Comparison of ENCODE assay signal across 26 mouse cellular contexts in the genomic region with DNA sequence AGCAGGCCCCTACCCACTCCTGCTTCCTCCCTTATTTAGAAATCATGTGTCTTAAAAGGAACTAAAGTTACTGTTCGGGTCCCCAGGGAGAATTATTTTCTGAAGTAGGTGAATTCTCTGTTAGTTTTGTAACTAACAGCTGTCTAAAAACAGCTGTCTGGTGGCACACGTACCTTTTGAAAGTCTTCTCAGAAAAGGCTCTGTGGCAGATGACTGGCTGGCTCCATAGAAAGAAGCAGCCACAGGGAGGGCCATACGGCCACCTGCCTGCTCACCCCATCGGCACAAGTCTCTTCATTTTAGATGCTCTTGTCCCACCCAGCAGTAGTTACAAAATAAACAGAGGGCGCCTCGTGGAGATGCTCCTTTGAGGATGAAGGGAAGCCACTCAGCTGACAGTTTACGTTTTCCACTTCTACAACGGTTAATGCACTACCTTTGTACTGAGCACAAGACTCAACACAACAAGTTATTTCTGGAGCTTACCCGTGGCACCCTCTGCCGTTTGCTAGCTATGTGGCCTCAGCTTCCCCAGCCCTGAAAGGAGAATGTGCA. TPM values are rescaled to one million over a fixed set of nuclear protein-coding genes. Genes with fewer than 3 reads are reported as not detected.
DNase-seq lines count a peak whose midpoint lies in the region; ATAC-seq and TF ChIP-seq lines count a peak whose summit lies in the region.
"Had no signal": no experiment of that assay in that cellular context is flagged by ENCODE, and none has a peak within 500 bp of the region (broad histone marks: within the 10 kb centered on the region; RNA-seq: fewer than 3 reads in every experiment).

No protein-coding gene starts in this region.

- no peak for TF ChIP-seq POLR2A in bone marrow, adult 2 months (IDR thresholded peaks at IDR 0.05; ENCODE audit: borderline replicate concordance, control insufficient read depth, low read depth, low read length)
- no peak for TF ChIP-seq POLR2A in small intestine, adult 2 months (IDR thresholded peaks at IDR 0.05; ENCODE audit: low read depth, low read length)
- no peak for TF ChIP-seq POLR2A in heart, adult 2 months (IDR thresholded peaks at IDR 0.05; ENCODE audit: insufficient read depth, low read depth, low read length)

- H3K9ac ChIP-seq in liver, embryonic 15.5 days, result no peak overlapping the region
- H3K9ac ChIP-seq in liver, embryonic 11.5 days (ENCODE audit: low read depth, low read length), result no peak overlapping the region
- H3K9ac ChIP-seq in heart, adult 2 months (ENCODE audit: low read depth, low read length), result no peak overlapping the region
- H3K9ac ChIP-seq: heart, embryonic 15.5 days; kidney, embryonic 15.5 days; midbrain, embryonic 12.5 days; neural tube, embryonic 15.5 days had no signal

- H3K27me3 ChIP-seq in liver, embryonic 15.5 days, result no peaks in the 10 kb centered on the region
- H3K27me3 ChIP-seq in liver, embryonic 11.5 days (replicated peaks; ENCODE audit: control insufficient read depth, insufficient read depth, low read length), result no peaks in the 10 kb centered on the region
- H3K27me3 ChIP-seq in small intestine, adult 2 months (ENCODE audit: control insufficient read depth, insufficient read depth, low read length), result no peaks in the 10 kb centered on the region
- no peaks in the 10 kb centered on the region for H3K27me3 ChIP-seq in heart, adult 2 months (ENCODE audit: control insufficient read depth, insufficient read depth, low read length)
- H3K27me3 ChIP-seq in forebrain, embryonic 10.5 days (ENCODE audit: poor library complexity, severe bottlenecking), result no peaks in the 10 kb centered on the region
- H3K27me3 ChIP-seq: midbrain, embryonic 12.5 days; neural tube, embryonic 15.5 days had no signal

- 61% methylated on average over 10 of the region's 10 CpGs for WGBS in liver, embryonic 15.5 days (ENCODE audit: insufficient replicate concordance)
- 72% methylated on average over 10 of the region's 10 CpGs for WGBS in liver, embryonic 11.5 days
- 45% methylated on average over 10 of the region's 10 CpGs for WGBS in bone marrow, adult 2 months
- WGBS in small intestine, adult 2 months, result 76% methylated on average over 10 of the region's 10 CpGs
- WGBS in heart, adult 2 months, result 74% methylated on average over 10 of the region's 10 CpGs
- 84% methylated on average over 10 of the region's 10 CpGs for WGBS in forebrain, embryonic 10.5 days

- 0 out of 2 replicates have a peak overlapping the region, but pooled peaks have one; percentile 45 for H3K27ac ChIP-seq in liver, embryonic 15.5 days (replicated peaks)
- no peak overlapping the region for H3K27ac ChIP-seq in liver, embryonic 11.5 days (ENCODE audit: low read depth, low read length)
- peak overlapping the region; percentile 72 for H3K27ac ChIP-seq in bone marrow, adult 2 months (ENCODE audit: control insufficient read depth, insufficient read depth, low read depth, low read length, poor library complexity)
- peak overlapping the region; percentile 57 for H3K27ac ChIP-seq in small intestine, adult 2 months (ENCODE audit: insufficient read depth, low read depth, low read length)
- H3K27ac ChIP-seq in heart, adult 2 months, result no peak overlapping the region; the same call in 1 of the 2 replicates
- H3K27ac ChIP-seq in forebrain, embryonic 10.5 days, result no peak overlapping the region
- H3K27ac ChIP-seq: embryonic facial prominence, embryonic 10.5 days; heart, embryonic 15.5 days; hindbrain, embryonic 10.5 days; kidney, embryonic 15.5 days; limb, embryonic 10.5 days; midbrain, embryonic 12.5 days; neural tube, embryonic 15.5 days; stomach, postnatal 0 days had no signal

- intact Hi-C loops in heart, adult 2 months (cut with DNase I), result no loop called here

- TF ChIP-seq CTCF in bone marrow, adult 2 months (IDR thresholded peaks at IDR 0.05; ENCODE audit: control insufficient read depth, insufficient read depth, low read length), result no peak
- no peak for TF ChIP-seq CTCF in small intestine, adult 2 months (IDR thresholded peaks at IDR 0.05; ENCODE audit: extremely low read depth, insufficient read length, insufficient replicate concordance, low read depth, low read length)
- TF ChIP-seq CTCF in heart, adult 2 months (IDR thresholded peaks at IDR 0.05), result no peak

- H3K79me2 ChIP-seq in heart, adult 2 months (replicated peaks; ENCODE audit: control insufficient read depth, insufficient read depth, low read length), result no peaks in the 10 kb centered on the region

- no peaks in the 10 kb centered on the region for H3K9me3 ChIP-seq in liver, embryonic 15.5 days (replicated peaks)
- H3K9me3 ChIP-seq in liver, embryonic 11.5 days (ENCODE audit: control insufficient read depth, low read length), result no peaks in the 10 kb centered on the region
- H3K9me3 ChIP-seq in forebrain, embryonic 10.5 days, result no peaks in the 10 kb centered on the region
- H3K9me3 ChIP-seq: embryonic facial prominence, embryonic 10.5 days; heart, embryonic 15.5 days; hindbrain, embryonic 10.5 days; kidney, embryonic 15.5 days; limb, embryonic 10.5 days; midbrain, embryonic 12.5 days; neural tube, embryonic 15.5 days had no signal

- H3K4me2 ChIP-seq in liver, embryonic 15.5 days, result no peak overlapping the region
- H3K4me2 ChIP-seq in liver, embryonic 11.5 days, result no peak overlapping the region
- H3K4me2 ChIP-seq: heart, embryonic 15.5 days; kidney, embryonic 15.5 days; midbrain, embryonic 12.5 days; neural tube, embryonic 15.5 days had no signal

- no peak for TF ChIP-seq EP300 in heart, adult 2 months (IDR thresholded peaks at IDR 0.05; ENCODE audit: insufficient read depth, low read depth, low read length)

- H3K4me1 ChIP-seq in liver, embryonic 15.5 days (replicated peaks), result peaks cover 12% of the 10 kb centered on the region
- H3K4me1 ChIP-seq in liver, embryonic 11.5 days (replicated peaks; ENCODE audit: control insufficient read depth, insufficient read depth, low read length), result 0 out of 2 replicates have a peak, but pooled peaks cover 3% of the 10 kb centered on the region
- H3K4me1 ChIP-seq in bone marrow, adult 2 months (ENCODE audit: control insufficient read depth, insufficient read depth, low read length), result peaks cover 5% of the 10 kb centered on the region; the same call in 1 of the 2 replicates
- peaks cover 32% of the 10 kb centered on the region for H3K4me1 ChIP-seq in small intestine, adult 2 months (ENCODE audit: control insufficient read depth, insufficient read depth, insufficient read length, low read length)
- H3K4me1 ChIP-seq in heart, adult 2 months (ENCODE audit: control insufficient read depth, insufficient read depth, low read length), result peaks cover 4% of the 10 kb centered on the region
- H3K4me1 ChIP-seq in forebrain, embryonic 10.5 days, result peaks cover 10% of the 10 kb centered on the region

- no peak for DNase-seq in liver, embryonic 11.5 days (ENCODE audit: low spot score)
- peak; percentile 60 for DNase-seq in thymus, postnatal 25 days
- DNase-seq in heart, adult 8-10 months (ENCODE audit: low spot score), result no peak
- DNase-seq in heart, adult 2 months, result no peak
- no peak for DNase-seq in forebrain, embryonic 10.5 days (ENCODE audit: extremely low spot score, low spot score)
- DNase-seq: adrenal gland, adult 2 months; cerebellum, adult 18-20 months; cerebellum, postnatal 36 days; layer of hippocampus, postnatal 36 days; lung, adult 18-20 months; lung, postnatal 4 days; retina, postnatal 1 day had no signal

- ATAC-seq in liver, embryonic 15.5 days (ENCODE audit: insufficient read depth), result no peak
- ATAC-seq in liver, embryonic 11.5 days (replicated peaks; ENCODE audit: low FRiP score), result no peak
- ATAC-seq: forebrain, embryonic 14.5 days; inflammation-experienced regulatory T-cells, adult 6 months had no signal

- no peak overlapping the region for H3K4me3 ChIP-seq in liver, embryonic 15.5 days (replicated peaks)
- no peak overlapping the region for H3K4me3 ChIP-seq in liver, embryonic 11.5 days (ENCODE audit: low read depth, low read length)
- H3K4me3 ChIP-seq in bone marrow, adult 2 months (replicated peaks; ENCODE audit: control insufficient read depth, low read depth, low read length), result no peak overlapping the region
- H3K4me3 ChIP-seq in small intestine, adult 2 months (ENCODE audit: low read depth, low read length), result peak overlapping the region; percentile 20
- H3K4me3 ChIP-seq in heart, adult 2 months, result no peak overlapping the region
- H3K4me3 ChIP-seq in forebrain, embryonic 10.5 days, result no peak overlapping the region
- H3K4me3 ChIP-seq: embryonic facial prominence, embryonic 10.5 days; heart, embryonic 15.5 days; hindbrain, embryonic 10.5 days; kidney, embryonic 15.5 days; limb, embryonic 10.5 days; midbrain, embryonic 12.5 days; neural tube, embryonic 15.5 days had no signal

- H3K36me3 ChIP-seq in liver, embryonic 15.5 days (replicated peaks), result no peaks in the 10 kb centered on the region
- no peaks in the 10 kb centered on the region for H3K36me3 ChIP-seq in liver, embryonic 11.5 days (ENCODE audit: control insufficient read depth, insufficient read depth, low read length)
- H3K36me3 ChIP-seq in small intestine, adult 2 months (ENCODE audit: control insufficient read depth, insufficient read depth, low read length), result no peaks in the 10 kb centered on the region; the same call in 1 of the 2 replicates
- H3K36me3 ChIP-seq in heart, adult 2 months (ENCODE audit: control insufficient read depth, insufficient read depth, low read length), result no peaks in the 10 kb centered on the region
- H3K36me3 ChIP-seq in forebrain, embryonic 10.5 days (replicated peaks), result no peaks in the 10 kb centered on the region
- H3K36me3 ChIP-seq: embryonic facial prominence, embryonic 10.5 days; heart, embryonic 15.5 days; hindbrain, embryonic 10.5 days; kidney, embryonic 15.5 days; limb, embryonic 10.5 days; midbrain, embryonic 12.5 days; neural tube, embryonic 15.5 days had no signal

RNA-seq across cellular contexts. Expression of a gene that starts 2.5 kb away (rescaled TPM):
- polyA plus RNA-seq in liver, embryonic 15.5 days (2015; fragmentation: Nextera tagmentation; extraction: Ambion mirVana), result 0.58 and 0.88 TPM in 2 replicates
- polyA plus RNA-seq in liver, embryonic 11.5 days (2014; fragmentation: Nextera tagmentation; extraction: Ambion mirVana), result 0.05 and 0.16 TPM in 2 replicates
- polyA plus RNA-seq in bone marrow, adult 2 months (2011; ENCODE audit: insufficient read depth, insufficient read length, low replicate concordance, missing spikeins), result 1.1 and 4.9 TPM in 2 replicates
- polyA plus RNA-seq in small intestine, adult 2 months (2012; rRNA removed), result 4.0 and 12.8 TPM in 2 replicates
- under 1 TPM; 0.14 to 0.26 (median 0.23) TPM for total RNA-seq in heart, adult 8-10 months (2022)
- under 1 TPM; 0.21 to 0.32 TPM for total RNA-seq in heart, adult 2 months (2021)
- polyA plus RNA-seq in heart, adult 2 months (2012; rRNA removed), result 0.35 and 0.50 TPM in 2 replicates
- polyA plus RNA-seq in forebrain, embryonic 10.5 days (2016; fragmentation: Nextera tagmentation; extraction: Ambion mirVana), result 0.11 TPM in 1 of 2 replicates, not detected in the other
- total RNA-seq: MEL had no signal
- polyA plus RNA-seq: forebrain, embryonic 14.5 days; limb, embryonic 10.5 days had no signal

RNA-seq across cellular contexts. Expression of a gene that starts 42.1 kb away (rescaled TPM):
- 20.3 and 21.9 TPM in 2 replicates for polyA plus RNA-seq in liver, embryonic 15.5 days (2015; fragmentation: Nextera tagmentation; extraction: Ambion mirVana)
- polyA plus RNA-seq in liver, embryonic 11.5 days (2014; fragmentation: Nextera tagmentation; extraction: Ambion mirVana), result 44.3 and 53.0 TPM in 2 replicates
- 21.1 and 44.7 TPM in 2 replicates for polyA plus RNA-seq in bone marrow, adult 2 months (2011; ENCODE audit: insufficient read depth, insufficient read length, low replicate concordance, missing spikeins)
- polyA plus RNA-seq in small intestine, adult 2 months (2012; rRNA removed), result 1.7 and 3.3 TPM in 2 replicates
- 10 to 100 TPM; 10.3 to 15.9 (median 13.5) TPM for total RNA-seq in heart, adult 8-10 months (2022)
- total RNA-seq in heart, adult 2 months (2021), result 10 to 100 TPM; 14.8 to 15.3 TPM
- 5.3 and 7.2 TPM in 2 replicates for polyA plus RNA-seq in heart, adult 2 months (2012; rRNA removed)
- 43.4 and 44.9 TPM in 2 replicates for polyA plus RNA-seq in forebrain, embryonic 10.5 days (2016; fragmentation: Nextera tagmentation; extraction: Ambion mirVana)

RNA-seq across cellular contexts. Expression of a gene that starts 42.1 kb away (rescaled TPM):
- polyA plus RNA-seq in liver, embryonic 15.5 days (2015; fragmentation: Nextera tagmentation; extraction: Ambion mirVana), result 25.5 and 29.0 TPM in 2 replicates
- 41.5 and 48.0 TPM in 2 replicates for polyA plus RNA-seq in liver, embryonic 11.5 days (2014; fragmentation: Nextera tagmentation; extraction: Ambion mirVana)
- polyA plus RNA-seq in bone marrow, adult 2 months (2011; ENCODE audit: insufficient read depth, insufficient read length, low replicate concordance, missing spikeins), result 14.3 and 36.3 TPM in 2 replicates
- 5.0 and 11.6 TPM in 2 replicates for polyA plus RNA-seq in small intestine, adult 2 months (2012; rRNA removed)
- total RNA-seq in heart, adult 8-10 months (2022), result 100 to 1,000 TPM in 2 of 4 experiments, 10 to 100 TPM in 2; 94.3 to 115 (median 102) TPM
- 100 to 1,000 TPM in 1 of 2 experiments, 10 to 100 TPM in 1; 94.5 to 123 TPM for total RNA-seq in heart, adult 2 months (2021)
- 39.6 and 65.7 TPM in 2 replicates for polyA plus RNA-seq in heart, adult 2 months (2012; rRNA removed)
- polyA plus RNA-seq in forebrain, embryonic 10.5 days (2016; fragmentation: Nextera tagmentation; extraction: Ambion mirVana), result 50.1 and 53.0 TPM in 2 replicates

Comparison
In these comparisons a context has a peak if more than half of its experiments do, and no peak if none do; other contexts are left out.
1. H3K27ac ChIP-seq: peak in liver, embryonic 15.5 days (single experiment), bone marrow, adult 2 months (single experiment) and small intestine, adult 2 months (single experiment); none in liver, embryonic 11.5 days (single experiment), heart, adult 2 months (single experiment) and forebrain, embryonic 10.5 days (single experiment).